Mouse (Mus musculus) kidney, postnatal 4 days (tissue): ENCODE data around the gene Diras1.
A peak's percentile ranks its signal among the peaks of the same experiment; 100 is the strongest.

Experiments used
- DNase-seq, 2 experiments: peaks; one replicate each; pipeline ENCODE4 v3.0.0; 2021; ENCODE audit warnings: mixed read lengths in 2 of 2

Gene Diras1

DNA sequence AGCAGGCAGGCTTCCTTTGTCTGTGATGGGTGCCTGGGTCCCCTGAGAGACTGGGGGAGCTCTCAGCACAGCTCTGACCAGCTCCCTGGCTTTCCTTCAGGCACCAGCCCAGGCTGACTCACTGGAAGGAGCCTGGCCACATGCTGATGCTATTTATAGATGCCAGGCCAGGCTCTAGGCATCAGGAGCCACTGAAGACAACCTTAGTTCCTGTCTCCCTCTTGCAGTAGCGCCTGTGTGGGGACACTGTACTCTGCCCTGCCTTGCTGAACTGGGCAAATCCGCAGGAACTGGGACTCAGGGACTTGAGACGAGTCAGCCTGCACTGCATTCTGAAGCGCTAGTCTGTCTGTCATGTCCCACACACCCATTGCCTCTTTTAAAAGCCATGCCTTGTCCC lies 1.9 kb upstream of the Diras1 start:
- DNase-seq, result no peak

DNA sequence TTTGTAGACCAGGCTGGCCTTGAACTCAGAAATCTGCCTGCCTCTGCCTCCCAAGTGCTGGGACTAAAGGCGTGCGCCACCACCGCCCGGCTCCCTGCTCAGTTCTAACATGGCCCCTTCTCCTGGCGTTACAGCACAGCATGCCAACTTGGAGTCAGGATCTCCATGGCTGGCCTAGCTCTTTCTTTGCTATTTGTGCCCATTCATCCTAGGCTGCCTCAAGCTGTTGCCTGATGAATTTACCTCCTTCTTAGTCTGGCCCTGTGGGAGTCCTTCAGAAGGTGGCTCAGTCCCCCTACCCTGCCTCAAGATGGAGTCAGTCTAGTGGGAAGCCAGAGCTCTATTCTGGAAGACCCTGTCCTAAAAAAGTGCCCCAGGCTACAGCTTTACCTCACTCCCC lies 1.4 kb upstream of the Diras1 start:
- DNase-seq, result no peak

DNA sequence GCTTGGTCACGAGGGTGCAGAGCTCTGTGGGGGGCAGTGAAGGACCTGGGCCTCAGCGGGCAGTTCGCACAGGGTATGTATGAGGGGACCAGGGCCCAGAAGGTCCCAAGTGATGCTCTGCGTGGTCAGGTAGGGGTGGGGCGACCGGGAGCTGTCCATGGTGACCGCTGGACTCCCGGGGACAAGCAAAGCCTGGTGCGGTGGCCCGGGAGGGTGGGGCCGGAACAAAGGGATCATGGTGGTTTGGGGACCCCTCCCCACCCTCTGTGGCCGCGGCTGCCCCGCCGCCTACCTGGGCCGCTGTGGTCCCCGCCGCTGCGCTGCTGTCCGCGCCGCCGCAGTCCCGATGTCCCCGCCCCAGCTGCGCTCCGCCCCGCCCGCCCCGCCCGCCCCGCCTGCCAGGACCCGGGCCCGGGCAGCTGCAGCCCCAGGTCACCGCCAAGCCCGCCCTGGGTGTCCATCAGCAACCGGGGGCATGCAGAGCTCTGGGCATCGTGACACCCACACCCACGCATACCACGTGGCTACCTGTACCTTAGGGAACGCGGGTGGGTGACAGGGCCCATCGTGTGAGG lies 328 bp downstream of the Diras1 start:
- DNase-seq, result peak; percentile 60 to 66

DNA sequence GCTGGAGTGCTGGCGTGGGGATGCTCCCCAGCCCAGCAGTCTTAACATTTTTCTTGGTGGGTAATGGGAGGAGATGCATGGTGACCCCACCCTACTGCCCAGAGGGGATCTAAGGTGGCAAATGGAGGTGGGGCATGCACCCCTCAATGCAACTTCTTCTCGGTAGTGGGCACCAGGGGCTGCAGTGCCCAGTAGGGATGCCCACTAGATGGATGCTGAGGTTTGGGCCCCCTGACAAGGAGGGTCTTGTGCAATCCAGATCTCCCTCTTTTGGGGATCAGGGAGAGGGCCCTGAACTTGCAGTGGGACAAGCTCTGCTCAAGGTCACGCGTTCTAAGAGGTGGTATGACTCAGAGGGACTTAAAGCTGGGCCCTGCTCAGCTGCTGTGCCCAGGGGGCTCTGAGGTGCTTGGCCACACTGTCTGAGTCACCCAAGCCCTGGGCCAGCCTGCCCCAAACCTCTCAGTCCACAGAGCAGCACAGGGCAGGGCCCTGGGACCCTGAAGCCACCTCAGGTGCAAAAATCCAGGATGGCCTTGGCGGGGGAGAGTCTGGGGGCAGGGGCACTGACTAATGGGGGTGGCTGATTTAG lies 1.0 kb downstream of the Diras1 start:
- no peak for DNase-seq

DNA sequence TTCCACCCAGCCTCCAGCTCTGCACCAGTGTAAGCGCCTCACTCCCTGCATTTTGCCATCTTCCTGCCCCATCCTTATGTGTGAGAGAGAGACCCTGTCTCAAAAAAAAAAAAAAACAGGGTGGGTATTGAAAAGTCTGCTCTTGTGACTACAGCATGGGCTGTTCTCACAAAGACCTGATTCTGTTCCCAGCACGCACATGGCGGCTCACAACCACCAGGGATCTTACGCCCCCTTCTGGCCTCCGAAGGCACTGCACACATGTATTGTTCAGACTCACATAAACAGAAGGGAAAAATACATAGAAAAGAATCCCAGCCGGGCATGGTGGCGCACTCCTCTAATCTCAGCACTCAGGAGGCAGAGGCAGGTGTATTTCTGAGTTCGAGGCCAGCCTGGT lies 2.7 kb downstream of the Diras1 start:
- DNase-seq, result no peak

DNA sequence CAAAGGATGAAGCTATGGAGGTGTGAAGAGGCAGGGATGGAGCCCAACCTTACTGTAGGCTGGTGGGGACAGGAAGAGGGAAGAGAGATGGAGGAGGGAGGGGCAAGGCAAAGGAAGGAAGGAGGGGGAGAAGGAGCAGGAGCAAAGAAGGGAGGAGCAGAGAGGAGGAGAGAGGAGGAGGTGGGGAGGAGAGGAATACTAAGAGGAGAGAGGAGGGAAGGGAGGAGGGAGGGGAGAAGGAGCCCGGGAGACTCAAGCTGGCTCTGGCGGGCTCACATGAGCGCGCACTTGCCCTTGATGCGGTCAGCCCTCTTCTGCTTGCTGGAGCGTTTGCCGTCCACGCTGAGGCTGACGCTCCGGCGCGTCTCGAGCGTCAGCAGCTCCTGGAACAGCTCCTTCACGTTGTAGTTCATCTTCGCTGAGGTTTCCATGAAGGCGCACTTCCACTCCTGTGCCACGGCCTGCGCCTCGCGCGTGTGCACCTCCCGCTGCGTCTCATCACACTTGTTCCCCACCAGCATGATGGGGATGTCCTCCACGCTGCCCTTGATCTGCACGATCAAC lies 3.8 kb downstream of the Diras1 start:
- peak in 1 of 2 experiments; percentile 23 for DNase-seq

DNA sequence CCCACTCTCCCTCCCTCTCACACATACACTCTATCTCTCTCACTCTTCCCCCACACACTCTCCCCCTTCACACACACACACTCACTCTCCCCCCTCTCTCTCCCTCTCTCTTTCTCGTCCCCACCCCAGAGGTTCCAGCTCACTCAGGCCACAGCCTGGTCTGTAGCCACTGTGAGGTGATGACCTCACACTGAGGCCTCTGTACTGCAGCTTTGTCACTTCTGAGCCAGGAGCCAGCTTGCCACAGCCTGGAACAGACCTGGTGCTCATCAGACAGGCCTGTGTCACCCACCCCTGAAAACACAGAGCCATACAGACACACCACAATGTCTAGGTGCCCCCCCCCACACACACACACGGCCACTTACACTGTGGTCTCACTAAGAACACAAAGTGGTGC lies 5.3 kb downstream of the Diras1 start:
- no peak for DNase-seq

DNA sequence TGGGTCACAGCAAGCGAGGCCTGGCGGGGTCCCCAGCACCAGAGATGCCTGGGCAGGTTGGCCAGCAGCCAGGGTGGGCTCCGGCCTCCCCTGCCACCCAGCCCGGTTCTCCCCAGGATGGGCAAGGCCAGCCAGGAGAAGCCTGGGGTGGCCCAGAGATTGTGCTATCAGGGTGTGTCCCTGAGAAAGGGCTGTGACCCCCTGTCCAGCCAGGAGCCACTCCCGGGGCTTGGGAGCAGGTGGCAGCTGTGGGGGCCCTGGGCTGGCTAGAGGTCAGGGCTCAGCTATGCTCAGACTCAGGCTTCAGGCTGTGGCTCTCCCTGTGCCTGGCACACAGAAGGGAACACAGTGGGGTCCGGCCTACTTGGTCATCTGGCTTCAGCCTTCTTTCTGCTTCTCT lies 5.8 kb downstream of the Diras1 start:
- no peak for DNase-seq

DNA sequence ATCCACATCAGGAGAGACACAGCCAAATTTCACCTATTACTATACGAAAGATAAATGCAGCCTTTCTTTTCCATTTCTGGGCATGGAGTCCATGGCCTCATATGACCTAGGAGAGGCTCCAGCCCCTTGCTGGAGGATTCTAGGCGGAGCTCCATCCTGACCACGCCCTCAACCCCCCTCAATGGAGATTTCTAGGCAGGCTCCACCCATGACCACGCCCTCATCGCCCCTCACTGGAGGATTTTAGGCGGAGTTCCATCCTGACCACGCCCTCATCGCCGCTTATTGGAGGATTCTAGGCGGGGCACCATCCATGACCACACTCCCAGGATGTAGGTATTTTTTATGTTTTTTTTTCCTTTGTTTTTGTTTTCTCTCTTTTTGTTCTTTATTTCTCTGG lies 7.1 kb downstream of the Diras1 start:
- peak; percentile 68 to 79 for DNase-seq

DNA sequence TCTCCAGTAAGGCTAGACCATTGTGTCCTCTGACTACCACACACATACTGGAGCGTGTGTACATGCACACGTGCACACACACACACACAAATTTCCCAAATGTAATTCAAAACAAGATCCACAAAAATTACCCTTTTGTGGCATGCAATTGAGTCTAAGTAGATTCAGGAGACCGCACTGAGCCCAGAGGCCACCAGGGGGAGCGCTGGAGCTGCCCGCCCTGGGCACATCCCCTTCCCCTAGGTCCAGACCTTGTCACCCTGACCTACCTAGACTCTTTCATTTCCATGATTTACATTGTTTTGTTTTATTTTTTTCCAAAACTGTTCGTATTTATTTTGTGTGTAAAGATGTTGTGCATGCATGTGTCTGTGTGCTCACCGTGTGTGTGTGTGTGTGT lies 8.8 kb downstream of the Diras1 start:
- peak; percentile 81 to 83 for DNase-seq

DNA sequence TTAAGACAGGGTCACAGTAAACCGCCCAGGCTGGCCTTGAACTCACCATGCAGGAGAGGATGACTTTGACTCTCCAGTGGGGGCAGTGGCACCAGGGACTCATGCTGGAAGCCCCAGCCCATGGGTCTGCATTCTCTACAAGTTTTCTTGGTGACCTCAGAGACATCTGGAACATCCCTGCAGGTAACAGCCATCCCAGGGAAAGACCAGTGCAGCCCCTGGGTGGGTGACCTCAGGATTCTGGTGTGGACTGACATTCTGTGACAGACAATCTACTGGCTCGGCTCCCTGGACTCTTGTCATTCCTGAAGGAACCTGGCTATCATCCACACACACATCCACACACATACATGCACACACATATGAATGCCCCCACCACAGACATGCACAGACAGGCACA lies 9.8 kb downstream of the Diras1 start:
- DNase-seq, result no peak

DNA sequence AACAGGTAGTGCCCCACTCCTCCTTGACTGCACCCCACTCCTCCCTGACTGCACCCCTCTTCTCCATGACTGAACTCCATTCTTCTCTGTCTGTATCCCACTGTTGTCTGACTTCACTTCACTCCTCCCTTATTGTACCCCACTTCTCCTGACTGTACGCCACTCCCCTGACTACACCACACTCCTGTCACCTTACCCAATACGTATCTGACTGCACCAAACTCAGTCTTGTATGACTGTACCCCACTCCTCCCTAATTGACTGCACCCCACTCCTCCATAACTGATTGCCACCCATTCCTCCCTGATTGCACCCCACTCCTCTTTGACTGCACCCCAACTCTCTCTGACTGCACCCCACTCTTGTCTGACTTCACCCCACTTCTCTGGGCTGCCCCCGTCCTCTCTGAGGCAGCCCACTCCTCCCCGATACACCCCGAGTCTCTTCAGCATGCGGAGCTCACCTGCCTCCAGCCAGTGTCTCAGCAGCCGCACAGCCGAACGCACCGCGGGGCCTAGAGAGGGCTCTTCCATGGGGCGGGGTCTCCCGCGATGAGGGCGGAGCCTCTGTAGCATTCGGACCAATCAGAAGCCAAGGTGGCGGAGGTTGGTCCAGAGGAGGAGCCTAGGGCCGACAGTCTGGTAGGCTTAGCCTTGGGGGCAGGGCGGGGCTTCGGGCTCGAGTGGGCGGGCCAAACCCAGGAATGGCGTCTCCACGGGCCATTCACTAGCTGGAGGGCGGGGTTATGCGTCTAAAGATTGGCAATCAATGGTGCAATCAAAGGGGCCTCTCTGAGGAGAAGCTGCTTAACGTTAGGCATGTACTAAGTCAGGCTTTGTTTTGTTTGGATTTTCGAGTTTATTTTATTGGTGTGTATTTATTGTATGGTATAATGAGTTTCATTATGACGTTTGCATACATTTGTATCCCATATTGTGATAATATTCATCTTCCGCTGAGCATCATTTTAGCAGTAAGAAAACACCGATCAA lies 10.8 kb downstream of the Diras1 start, which contains the start of gene Gng7:
Gene Gng7, minus strand, starts transcription at position 553 of the 992 bp plus-strand sequence.
- peak; percentile 98 for DNase-seq

DNA sequence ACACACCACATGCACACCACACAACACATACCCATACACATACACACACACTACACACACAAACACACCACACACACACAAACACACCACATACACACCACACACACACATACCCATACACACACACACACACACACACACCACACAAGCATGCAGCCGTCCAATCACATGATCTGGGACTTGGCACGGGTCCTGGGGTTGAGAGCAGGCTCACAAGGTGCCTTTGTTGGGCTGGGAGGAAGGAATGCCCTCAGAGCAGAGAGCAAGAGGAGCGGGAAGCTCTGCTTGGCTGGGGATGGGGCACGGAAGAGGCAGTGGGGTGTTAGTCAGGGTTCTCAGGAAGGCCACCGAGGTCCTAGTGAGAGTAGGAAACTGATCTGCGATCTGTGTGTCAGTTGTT lies 14.6 kb downstream of the Diras1 start:
- DNase-seq, result peak; percentile 23 to 35

DNA sequence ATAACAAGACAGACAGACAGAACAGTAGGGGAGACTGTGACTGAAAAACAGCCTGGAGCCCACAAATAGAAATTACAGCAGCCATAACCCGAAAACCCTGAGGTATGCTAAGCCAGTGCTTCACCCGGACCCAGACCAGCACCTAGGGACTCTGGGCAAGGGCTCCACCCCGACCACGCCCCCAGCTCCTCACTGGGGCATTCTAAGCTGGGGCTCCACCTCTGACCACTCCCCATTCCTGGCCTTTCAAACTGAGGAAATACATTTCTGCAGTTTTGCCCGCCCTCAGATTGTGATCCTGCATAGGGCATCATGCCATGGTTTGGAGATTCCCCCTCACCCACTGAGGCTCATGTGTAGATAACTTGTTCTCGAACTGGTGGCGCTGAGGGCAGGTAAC lies 18.2 kb downstream of the Diras1 start:
- DNase-seq, result peak; percentile 49 to 50

DNA sequence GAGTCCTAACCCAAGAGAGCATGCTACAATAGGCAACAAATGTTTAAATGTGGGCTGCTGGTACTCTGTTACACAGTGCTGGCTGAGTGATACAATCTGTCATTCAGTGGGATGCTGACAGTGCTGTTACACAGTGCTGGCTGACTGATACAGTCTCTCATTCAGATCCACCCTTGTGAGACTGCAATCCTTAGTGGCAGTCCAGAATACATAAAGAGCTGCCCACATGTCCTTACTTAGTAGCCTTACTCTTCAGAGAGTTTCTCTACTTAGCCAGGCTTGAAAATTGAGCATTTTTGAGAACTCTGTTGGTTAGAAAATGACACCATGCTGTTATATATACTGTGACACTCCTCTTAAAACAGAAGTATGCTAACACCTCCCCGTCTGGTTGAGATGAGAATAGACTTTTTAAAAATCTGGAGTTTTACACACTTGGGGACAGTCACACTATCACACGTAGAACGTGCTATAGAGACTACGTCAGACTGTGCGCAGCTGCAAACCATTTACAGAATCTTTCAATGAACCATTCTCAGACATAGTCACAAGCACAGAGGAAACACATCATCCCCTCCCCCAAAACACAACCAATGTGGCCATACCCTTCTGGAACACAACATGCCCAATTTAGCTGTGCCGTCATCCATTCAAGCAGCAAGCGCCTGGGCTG lies 19.3 kb downstream of the Diras1 start:
- no peak for DNase-seq

DNA sequence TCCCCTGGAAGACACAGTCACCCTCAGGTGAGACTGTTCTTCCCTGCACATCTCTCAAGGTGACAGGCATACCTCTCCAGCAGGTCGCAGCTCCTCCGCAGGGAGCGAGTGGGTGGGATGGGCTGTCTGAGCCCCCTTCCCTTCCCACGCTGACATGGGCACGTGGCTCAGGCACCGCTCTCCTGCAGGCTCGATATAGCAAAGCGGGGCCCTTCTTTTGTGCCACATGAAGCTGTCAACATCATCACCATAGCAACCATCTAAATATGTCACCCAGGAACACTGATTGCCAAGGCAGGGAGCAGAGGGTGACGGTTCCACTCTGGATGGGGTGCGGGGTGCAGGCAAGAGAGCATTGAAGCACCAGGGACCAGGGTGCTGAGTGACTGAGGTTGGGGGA lies 24.3 kb downstream of the Diras1 start:
- no peak for DNase-seq

DNA sequence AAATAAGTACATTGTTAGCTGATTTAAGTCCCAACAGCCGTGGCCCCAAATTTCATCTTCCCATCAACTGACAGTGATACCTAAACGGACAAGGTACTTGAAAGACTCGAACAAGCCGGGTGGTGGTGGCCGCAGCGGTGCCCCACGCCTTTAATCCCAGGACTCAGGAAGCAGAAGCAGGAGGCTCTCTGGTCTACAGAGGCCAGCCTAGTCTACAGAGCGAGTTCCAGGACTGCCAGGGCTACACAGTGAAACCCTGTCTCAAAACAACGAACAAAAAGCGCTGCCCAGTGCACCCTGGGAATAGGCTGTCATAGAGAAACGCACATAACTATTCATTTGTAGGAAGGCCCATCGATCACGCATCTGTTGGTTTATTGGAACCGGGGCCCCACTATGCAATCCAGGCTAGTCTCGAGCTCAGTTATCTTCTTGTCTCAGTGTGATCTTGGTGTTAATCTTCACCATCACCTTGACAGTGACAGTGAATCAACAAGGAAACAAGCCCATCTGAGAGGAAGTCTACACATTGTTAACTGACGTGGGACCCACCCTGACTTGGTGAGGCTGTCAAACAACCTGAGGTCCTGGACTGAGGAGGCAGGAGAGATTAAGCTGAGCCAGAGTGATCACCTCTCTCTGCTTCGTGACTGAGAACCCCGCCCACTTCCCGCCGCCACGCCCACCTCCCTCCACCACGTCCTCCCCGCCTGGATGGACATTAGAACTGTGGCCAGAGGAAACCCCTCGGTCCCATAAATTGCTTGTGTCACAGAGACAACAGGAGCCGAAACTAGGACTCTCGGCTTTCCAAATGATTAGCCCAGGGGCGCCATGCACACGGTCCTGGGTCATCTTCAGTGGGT lies 25.0 kb downstream of the Diras1 start:
- peak; percentile 64 to 68 for DNase-seq

DNA sequence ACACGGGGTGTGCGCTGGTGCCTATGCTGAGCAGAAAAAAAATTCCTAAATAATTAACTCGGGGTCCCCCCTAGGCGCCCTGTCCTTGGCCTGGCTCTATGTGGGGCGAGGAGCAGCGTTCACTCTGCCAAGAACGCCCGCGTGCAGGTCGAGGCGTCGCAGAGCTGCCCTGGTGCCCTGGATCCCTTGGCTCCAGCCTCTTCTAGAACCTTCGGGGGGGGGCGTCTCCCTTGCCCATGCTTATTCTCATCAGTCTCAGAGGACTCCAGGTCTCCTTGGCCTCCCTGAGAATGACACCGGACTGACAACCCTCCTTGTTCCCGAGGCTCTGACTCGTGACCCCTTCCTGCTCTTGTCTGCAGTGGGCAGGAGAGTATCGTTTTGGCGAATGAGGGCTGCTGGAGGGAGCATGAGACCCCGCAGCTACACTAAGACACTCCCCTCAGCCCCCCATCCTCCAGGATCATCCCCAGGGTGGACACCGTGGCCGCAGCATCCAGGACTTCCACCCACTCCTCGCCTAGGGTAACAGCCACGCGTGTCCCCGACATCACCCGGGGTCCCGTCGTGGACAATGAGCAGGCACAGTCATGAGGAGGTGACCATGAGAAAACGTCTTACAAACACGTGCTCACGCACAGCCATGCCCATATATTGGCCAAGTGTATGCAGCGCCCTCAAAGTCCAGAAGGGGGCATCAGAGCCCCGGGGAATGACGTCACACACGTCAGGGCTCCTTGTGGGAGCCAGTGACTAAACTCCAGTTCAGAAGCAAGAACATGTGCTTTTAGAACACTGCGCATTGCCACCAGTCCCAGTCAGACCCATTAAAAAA lies 25.9 kb downstream of the Diras1 start:
- DNase-seq, result peak; percentile 89 to 90

DNA sequence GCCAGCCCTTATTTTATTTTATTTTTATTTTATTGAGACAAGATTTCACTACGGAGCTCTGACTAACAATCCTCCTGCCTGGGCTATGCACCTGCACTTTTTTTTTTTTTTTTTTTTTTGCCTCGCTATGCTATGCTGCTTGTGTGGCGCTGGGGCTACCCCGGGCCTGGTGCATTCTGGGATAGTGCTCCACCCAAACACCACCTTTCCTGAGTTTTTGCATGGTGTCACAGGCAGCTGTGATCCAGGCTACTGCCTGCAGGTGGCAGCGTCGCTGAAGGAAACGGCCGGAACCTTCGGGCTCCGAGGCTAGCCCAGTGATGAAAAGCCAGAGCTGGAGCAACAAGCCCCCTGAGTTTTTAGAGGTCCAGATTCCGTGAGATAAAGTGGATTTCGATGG lies 26.7 kb downstream of the Diras1 start:
- DNase-seq, result peak; percentile 75 to 81

DNA sequence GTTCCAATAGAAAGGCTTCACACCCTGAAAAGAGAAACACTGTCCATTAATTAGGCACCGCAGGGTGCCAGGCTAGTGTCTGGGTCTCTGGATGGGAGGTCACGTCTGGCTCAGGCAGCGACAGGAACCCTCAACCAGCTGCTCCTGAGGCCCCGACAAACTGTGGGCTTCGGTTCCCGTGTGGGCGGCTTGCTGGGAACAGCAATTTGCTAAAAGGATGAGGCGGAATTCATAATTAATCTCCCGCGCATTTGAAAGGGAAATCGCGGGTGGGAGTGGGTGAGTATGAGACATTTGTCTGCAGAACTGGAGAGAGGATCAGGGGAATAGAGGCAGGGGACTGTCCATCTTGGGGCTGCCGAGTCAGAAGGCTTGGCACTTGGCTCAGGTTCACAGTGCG lies 27.4 kb downstream of the Diras1 start:
- DNase-seq, result no peak

DNA sequence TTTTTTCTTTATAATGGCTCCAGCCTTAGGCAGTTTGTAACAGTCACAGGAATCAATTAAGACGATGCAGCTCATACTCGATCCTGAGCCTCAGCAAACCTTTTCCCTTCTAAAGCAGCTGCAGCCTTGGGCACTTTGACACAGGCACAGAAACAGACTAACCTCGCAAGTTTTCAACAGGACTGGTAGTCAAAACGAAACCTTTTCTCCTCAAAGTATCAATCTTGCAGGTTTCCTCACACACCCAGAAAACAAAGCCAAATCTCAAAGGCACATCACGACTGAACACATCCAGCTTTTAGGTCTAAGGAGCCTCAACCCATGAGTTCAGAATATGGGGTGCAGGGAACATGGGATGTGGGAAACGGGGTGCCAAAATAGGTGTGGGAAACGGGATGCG lies 28.1 kb downstream of the Diras1 start:
- no peak for DNase-seq
